Mouse (Mus musculus) neural tube, embryonic 15.5 days (tissue): ENCODE data around the gene Agpat1. TPM values are rescaled to one million over a fixed set of nuclear protein-coding genes. Genes with fewer than 3 reads are reported as not detected.
A peak's percentile ranks its signal among the peaks of the same experiment; 100 is the strongest.

Experiments
- ATAC-seq: fragments of 200-750 bp; cut with Nextera tagmentation; 2 replicates; pipeline ENCODE4 v1.8.0; 2017; ENCODE audit warnings: mild to moderate bottlenecking, moderate TSS enrichment, moderate library complexity; ENCODE audit not compliant: low FRiP score
- H3K27ac ChIP-seq: fragments of 300-500 bp; sonication (generic); replicated peaks from 2 replicates; pipeline ENCODE4 v1.5.1; 2015; ENCODE audit warnings: mild to moderate bottlenecking, inconsistent platforms
- H3K27me3 ChIP-seq: fragments of 300-500 bp; sonication (generic); replicated peaks from 2 replicates; pipeline ENCODE4 v1.6.1; 2015; ENCODE audit warnings: inconsistent platforms
- H3K36me3 ChIP-seq: fragments of 300-500 bp; sonication (generic); 2 replicates; pipeline ENCODE4 v1.6.1; 2015; ENCODE audit warnings: inconsistent platforms
- H3K4me1 ChIP-seq: fragments of 300-500 bp; sonication (generic); 2 replicates; pipeline ENCODE4 v1.6.1; 2015; ENCODE audit warnings: inconsistent platforms
- H3K4me2 ChIP-seq: fragments of 300-500 bp; sonication (generic); 2 replicates; pipeline ENCODE4 v1.6.1; 2015; ENCODE audit warnings: inconsistent platforms, mild to moderate bottlenecking, moderate library complexity
- H3K4me3 ChIP-seq: fragments of 300-500 bp; sonication (generic); replicated peaks from 2 replicates; pipeline ENCODE4 v1.5.1; 2015; ENCODE audit warnings: mild to moderate bottlenecking, inconsistent platforms
- H3K9ac ChIP-seq: fragments of 300-500 bp; sonication (generic); replicated peaks from 2 replicates; pipeline ENCODE4 v1.6.1; 2015; ENCODE audit warnings: mild to moderate bottlenecking, inconsistent platforms
- H3K9me3 ChIP-seq: fragments of 300-500 bp; sonication (generic); replicated peaks from 2 replicates; pipeline ENCODE4 v1.6.1; 2016; ENCODE audit warnings: inconsistent platforms
- WGBS: fragments of 180-500 bp; shearing (Covaris S2); methylation state at CpG from one replicate; pipeline ENCODE4 v1.1.7; 2015; ENCODE audit warnings: mixed read lengths; 5-methylcytosine and 5-hydroxymethylcytosine counted together
- polyA plus RNA-seq: library from polyadenylated mRNA; unstranded; fragments of >200 nt; fragmentation: Nextera tagmentation; extraction: Ambion mirVana; gene quantifications from 2 replicates; pipeline ENCODE4 v1.2.1, GENCODE M21; 2015

The Agpat1 gene
- polyA plus RNA-seq, 1 experiment from 2014 or later, result 133 TPM

- ATAC-seq, result no peak
- Histone ChIP-seq H3K9ac (no peak overlapping the region), H3K9me3 (no peaks in the 10 kb centered on the region), H3K4me3 (no peak overlapping the region), H3K27ac (no peak overlapping the region), H3K4me2 (no peak overlapping the region), H3K27me3 (no peaks in the 10 kb centered on the region), H3K36me3 (no peaks in the 10 kb centered on the region), H3K4me1 (0 out of 2 replicates have a peak, but pooled peaks cover 5% of the 10 kb centered on the region)
- 83% methylated on average over 9 of the region's 9 CpGs for WGBS
Measured at GRCm38 (mm10) chr17:34567311-34567710, 36.8 kb upstream of the Agpat1 start.

- Histone ChIP-seq H3K27ac (no peak overlapping the region), H3K9me3 (no peaks in the 10 kb centered on the region), H3K27me3 (no peaks in the 10 kb centered on the region), H3K36me3 (no peaks in the 10 kb centered on the region), H3K9ac (no peak overlapping the region), H3K4me1 (0 out of 2 replicates have a peak, but pooled peaks cover 5% of the 10 kb centered on the region), H3K4me2 (no peak overlapping the region), H3K4me3 (no peak overlapping the region)
- ATAC-seq, result no peak
- 82% methylated on average over 13 of the region's 13 CpGs for WGBS
Measured at GRCm38 (mm10) chr17:34568421-34568820, 35.6 kb upstream of the Agpat1 start.

DNA sequence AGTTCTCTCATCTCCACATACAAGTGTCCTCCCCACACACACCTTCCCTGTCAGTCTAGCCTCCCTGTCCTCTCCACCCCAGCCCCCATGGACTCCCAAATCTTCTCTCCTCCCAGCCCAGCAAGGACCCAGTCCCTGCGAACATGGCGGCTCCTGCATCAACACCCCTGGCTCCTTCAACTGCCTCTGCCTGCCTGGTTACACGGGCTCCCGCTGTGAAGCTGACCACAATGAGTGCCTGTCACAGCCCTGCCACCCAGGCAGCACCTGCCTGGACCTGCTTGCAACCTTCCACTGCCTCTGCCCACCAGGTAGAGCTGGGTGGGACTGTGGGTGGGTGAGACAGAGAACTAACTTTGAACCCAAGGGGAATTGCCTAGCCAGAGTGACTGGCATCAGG lies 34.1 kb upstream of the Agpat1 start:
- H3K27ac ChIP-seq, result no peak overlapping the region
- no peaks in the 10 kb centered on the region for H3K4me1 ChIP-seq
- no peak for ATAC-seq
- no peaks in the 10 kb centered on the region for H3K27me3 ChIP-seq
- 76% methylated on average over 4 of the region's 4 CpGs for WGBS
- no peaks in the 10 kb centered on the region for H3K36me3 ChIP-seq
- H3K9me3 ChIP-seq, result no peaks in the 10 kb centered on the region
- H3K4me2 ChIP-seq, result no peak overlapping the region
- H3K4me3 ChIP-seq, result no peak overlapping the region
- no peak overlapping the region for H3K9ac ChIP-seq

DNA sequence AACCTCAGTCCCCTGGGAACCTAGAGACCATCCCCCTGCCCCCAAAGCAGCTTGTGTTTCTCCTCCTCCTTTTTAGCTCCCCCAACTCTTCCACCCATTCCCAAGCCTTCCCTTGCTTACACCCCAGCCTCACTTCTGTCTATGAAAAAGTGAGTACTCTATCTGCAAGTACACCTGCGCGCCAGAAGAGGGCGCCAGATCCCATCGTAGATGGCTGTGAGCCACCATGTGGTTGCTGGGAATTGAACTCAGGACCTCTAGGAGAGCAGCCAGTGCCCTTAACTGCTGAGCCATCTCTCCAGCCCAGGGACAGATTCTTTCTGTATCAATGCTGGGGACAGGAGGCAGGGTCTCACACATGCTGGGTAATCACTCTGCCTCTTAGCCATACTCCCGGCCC lies 32.2 kb upstream of the Agpat1 start:
- H3K4me2 ChIP-seq, result no peak overlapping the region
- no peaks in the 10 kb centered on the region for H3K36me3 ChIP-seq
- no peak overlapping the region for H3K27ac ChIP-seq
- H3K9ac ChIP-seq, result no peak overlapping the region
- H3K27me3 ChIP-seq, result no peaks in the 10 kb centered on the region
- no peak for ATAC-seq
- H3K4me3 ChIP-seq, result no peak overlapping the region
- no peaks in the 10 kb centered on the region for H3K4me1 ChIP-seq
- H3K9me3 ChIP-seq, result no peaks in the 10 kb centered on the region
- 11% methylated on average over 5 of the region's 5 CpGs for WGBS

- no peaks in the 10 kb centered on the region for H3K36me3 ChIP-seq
- no peaks in the 10 kb centered on the region for H3K4me1 ChIP-seq
- H3K4me3 ChIP-seq, result no peak overlapping the region
- no peak for ATAC-seq
- no peaks in the 10 kb centered on the region for H3K27me3 ChIP-seq
- H3K9me3 ChIP-seq, result no peaks in the 10 kb centered on the region
- H3K9ac ChIP-seq, result no peak overlapping the region
- 10% methylated on average over 15 of the region's 15 CpGs for WGBS
- no peak overlapping the region for H3K4me2 ChIP-seq
- H3K27ac ChIP-seq, result no peak overlapping the region
Measured at GRCm38 (mm10) chr17:34572361-34572760, 31.7 kb upstream of the Agpat1 start.

GRCm38 (mm10) chr17:34576577-34576976 lies 27.5 kb upstream of the Agpat1 start:
- no peak for ATAC-seq
- WGBS, result 79% methylated on average over 5 of the region's 5 CpGs
- H3K9ac ChIP-seq, result no peak overlapping the region
- H3K4me2 ChIP-seq, result no peak overlapping the region
- H3K4me1 ChIP-seq, result no peaks in the 10 kb centered on the region
- H3K27me3 ChIP-seq, result no peaks in the 10 kb centered on the region
- no peaks in the 10 kb centered on the region for H3K9me3 ChIP-seq
- no peaks in the 10 kb centered on the region for H3K36me3 ChIP-seq
- no peak overlapping the region for H3K27ac ChIP-seq
- no peak overlapping the region for H3K4me3 ChIP-seq

- Histone ChIP-seq H3K4me3 (no peak overlapping the region), H3K9ac (no peak overlapping the region), H3K27ac (no peak overlapping the region), H3K36me3 (no peaks in the 10 kb centered on the region), H3K4me2 (no peak overlapping the region), H3K9me3 (no peaks in the 10 kb centered on the region), H3K4me1 (no peaks in the 10 kb centered on the region), H3K27me3 (no peaks in the 10 kb centered on the region)
- WGBS, result 90% methylated on average over 3 of the region's 3 CpGs
- no peak for ATAC-seq
Measured at GRCm38 (mm10) chr17:34578070-34578469, 26.0 kb upstream of the Agpat1 start.

DNA sequence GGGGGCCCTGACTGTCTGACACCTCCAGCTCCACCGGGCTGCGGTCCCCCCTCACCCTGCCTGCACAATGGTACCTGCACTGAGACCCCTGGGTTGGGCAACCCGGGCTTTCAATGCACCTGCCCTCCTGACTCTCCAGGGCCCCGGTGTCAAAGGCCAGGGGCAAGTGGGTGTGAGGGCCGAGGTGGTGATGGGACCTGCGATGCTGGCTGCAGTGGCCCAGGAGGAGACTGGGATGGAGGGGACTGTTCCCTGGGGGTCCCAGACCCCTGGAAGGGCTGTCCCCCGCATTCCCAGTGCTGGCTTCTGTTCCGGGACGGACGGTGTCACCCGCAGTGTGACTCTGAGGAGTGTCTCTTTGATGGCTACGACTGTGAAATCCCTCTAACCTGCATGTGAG lies 21.5 kb upstream of the Agpat1 start:
- Histone ChIP-seq H3K4me1 (peaks cover 15% of the 10 kb centered on the region), H3K9ac (no peak overlapping the region), H3K4me2 (no peak overlapping the region), H3K9me3 (no peaks in the 10 kb centered on the region), H3K27me3 (no peaks in the 10 kb centered on the region), H3K4me3 (no peak overlapping the region), H3K27ac (no peak overlapping the region), H3K36me3 (no peaks in the 10 kb centered on the region)
- no peak for ATAC-seq
- 82% methylated on average over 12 of the region's 12 CpGs for WGBS

DNA sequence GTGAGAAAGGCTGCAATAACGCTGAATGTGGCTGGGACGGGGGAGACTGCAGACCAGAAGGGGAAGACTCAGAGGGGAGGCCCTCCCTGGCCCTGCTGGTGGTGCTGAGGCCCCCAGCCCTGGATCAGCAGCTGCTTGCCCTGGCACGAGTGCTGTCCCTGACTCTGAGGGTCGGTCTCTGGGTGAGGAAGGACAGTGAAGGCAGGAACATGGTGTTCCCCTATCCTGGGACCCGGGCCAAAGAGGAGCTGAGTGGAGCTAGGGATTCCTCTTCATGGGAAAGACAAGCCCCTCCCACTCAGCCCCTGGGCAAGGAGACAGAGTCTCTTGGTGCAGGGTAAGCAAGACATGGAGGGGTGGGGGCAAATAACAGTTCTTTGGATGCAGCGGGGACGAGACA lies 20.7 kb upstream of the Agpat1 start:
- Histone ChIP-seq H3K4me3 (no peak overlapping the region), H3K27ac (no peak overlapping the region), H3K36me3 (no peaks in the 10 kb centered on the region), H3K9ac (no peak overlapping the region), H3K4me2 (no peak overlapping the region), H3K4me1 (peaks cover 24% of the 10 kb centered on the region), H3K9me3 (no peaks in the 10 kb centered on the region), H3K27me3 (no peaks in the 10 kb centered on the region)
- 63% methylated on average over 7 of the region's 7 CpGs for WGBS
- ATAC-seq, result no peak

- Histone ChIP-seq H3K4me1 (peaks cover 27% of the 10 kb centered on the region), H3K27ac (no peak overlapping the region), H3K9ac (no peak overlapping the region), H3K4me2 (no peak overlapping the region), H3K4me3 (no peak overlapping the region), H3K36me3 (no peaks in the 10 kb centered on the region), H3K9me3 (no peaks in the 10 kb centered on the region), H3K27me3 (no peaks in the 10 kb centered on the region)
- 87% methylated on average over 8 of the region's 8 CpGs for WGBS
- no peak for ATAC-seq
Measured at GRCm38 (mm10) chr17:34583819-34584218, 20.2 kb upstream of the Agpat1 start.

- Histone ChIP-seq H3K4me2 (no peak overlapping the region), H3K27me3 (no peaks in the 10 kb centered on the region), H3K9ac (no peak overlapping the region), H3K4me1 (peaks cover 32% of the 10 kb centered on the region), H3K4me3 (no peak overlapping the region), H3K36me3 (no peaks in the 10 kb centered on the region), H3K27ac (peak overlapping the region; percentile 100; the same call in 1 of the 2 replicates), H3K9me3 (no peaks in the 10 kb centered on the region)
- WGBS, result 84% methylated on average over 8 of the region's 8 CpGs
- ATAC-seq, result no peak
Measured at GRCm38 (mm10) chr17:34585121-34585520, 18.9 kb upstream of the Agpat1 start.

GRCm38 (mm10) chr17:34585877-34586771 lies 17.9 kb upstream of the Agpat1 start:
- WGBS, result 15% methylated on average over 32 of the region's 32 CpGs
- H3K9ac ChIP-seq, result peak overlapping the region; percentile 89
- peak; percentile 15 for ATAC-seq
- H3K4me2 ChIP-seq, result peak overlapping the region; percentile 88
- H3K4me1 ChIP-seq, result peaks cover 42% of the 10 kb centered on the region
- no peaks in the 10 kb centered on the region for H3K36me3 ChIP-seq
- no peaks in the 10 kb centered on the region for H3K9me3 ChIP-seq
- H3K4me3 ChIP-seq, result peak overlapping the region; percentile 76
- no peaks in the 10 kb centered on the region for H3K27me3 ChIP-seq
- peak overlapping the region; percentile 100 for H3K27ac ChIP-seq
